Mouse (Mus musculus) c-Kit-positive CD71-positive TER-119-negative erythroid progenitor cells, embryonic 14.5 days (primary cell): ENCODE measurements around the gene Zfp748.

Experiments used
- DNase-seq: peaks from one replicate; pipeline ENCODE4 v3.0.0-alpha.2; 2013; ENCODE audit warnings: low read depth

The Zfp748 gene

GRCm38 (mm10) chr13:67553730-67554129, at the start of gene Zfp748:
Gene Zfp748 (minus strand): TSS chr13:67553830.
- no peak for DNase-seq

GRCm38 (mm10) chr13:67572591-67573189, 19.1 kb upstream of the Zfp748 start:
- no peak for DNase-seq

GRCm38 (mm10) chr13:67552505-67553346, 904 bp downstream of the Zfp748 start:
- peak; percentile 84 for DNase-seq

- no peak for DNase-seq
These were observed 7.7 kb downstream of the Zfp748 start for GRCm38 (mm10) chr13:67545941-67546340.

GRCm38 (mm10) chr13:67527049-67527730, 26.4 kb downstream of the Zfp748 start:
- DNase-seq, result no peak

- peak; percentile 84 for DNase-seq
These were observed 27.7 kb downstream of the Zfp748 start, which contains the start of the genes Gm26965 and Zfp87 for GRCm38 (mm10) chr13:67525753-67526410. Gene Gm26965 (minus strand): TSS chr13:67526151. Gene Zfp87 (minus strand): TSS chr13:67526177.

GRCm38 (mm10) chr13:67500908-67501307, 52.7 kb downstream of the Zfp748 start:
- DNase-seq, result no peak

- DNase-seq, result peak; percentile 80
These were observed 53.4 kb downstream of the Zfp748 start, which contains the start of gene Zfp58 for GRCm38 (mm10) chr13:67500084-67500719. Gene Zfp58 (minus strand): TSS chr13:67500555.

GRCm38 (mm10) chr13:67495631-67496030, 58.0 kb downstream of the Zfp748 start:
- no peak for DNase-seq
